Mouse (Mus musculus) CH12.LX (cell line): ENCODE data around the gene Fgfr2. TPM values are rescaled to one million over a fixed set of nuclear protein-coding genes. Genes with fewer than 3 reads are reported as not detected.
A peak's percentile ranks its signal among the peaks of the same experiment; 100 is the strongest.

Experiments used
- DNase-seq: peaks from one replicate; pipeline ENCODE4 v3.0.0-alpha.2; 2013; ENCODE audit errors: extremely low read depth
- H3K27ac ChIP-seq: 2 replicates; pipeline ENCODE4 v1.5.1; 2012; ENCODE audit warnings: low read depth, mild to moderate bottlenecking, control low read depth, moderate library complexity; ENCODE audit not compliant: insufficient read depth
- H3K27me3 ChIP-seq: replicated peaks from 2 replicates; pipeline ENCODE3; 2012; ENCODE audit warnings: inconsistent platforms
- H3K36me3 ChIP-seq, 2 experiments: replicated peaks in 1 of 2; 2 replicates each; pipeline versions ENCODE3 to v1.6.1; 2012; ENCODE audit warnings: inconsistent platforms in 1 of 2, low read length in 1 of 2, mild to moderate bottlenecking in 1 of 2, mixed read lengths in 1 of 2, moderate library complexity in 1 of 2; ENCODE audit not compliant: control insufficient read depth in 1 of 2, insufficient read depth in 1 of 2
- H3K4me1 ChIP-seq, 2 experiments: 2 replicates each; pipeline ENCODE4 v1.6.1; 2012; ENCODE audit warnings: inconsistent platforms in 1 of 2, moderate library complexity in 1 of 2; ENCODE audit not compliant: insufficient read depth in 2 of 2, control insufficient read depth in 1 of 2
- H3K4me2 ChIP-seq: 2 replicates; pipeline ENCODE4 v1.6.1; 2012; ENCODE audit warnings: low read depth, mild to moderate bottlenecking, control low read depth; ENCODE audit not compliant: poor library complexity, insufficient read depth, severe bottlenecking
- H3K4me3 ChIP-seq, 3 experiments: fragments of 150-350 bp in 1 of 3; sonication (generic) in 1 of 3; replicated peaks in 1 of 3; 2 replicates each; pipeline versions ENCODE3 to v1.5.1; 2011 to 2012; ENCODE audit warnings: low read depth in 2 of 3, low read length in 2 of 3, mild to moderate bottlenecking in 2 of 3, moderate library complexity in 2 of 3, control low read depth in 1 of 3, improper control_type of control experiment in 1 of 3, inconsistent platforms in 1 of 3, mixed read lengths in 1 of 3; ENCODE audit not compliant: poor library complexity in 1 of 3
- H3K79me2 ChIP-seq: replicated peaks from 2 replicates; pipeline ENCODE4 v1.6.1; 2012; ENCODE audit warnings: mild to moderate bottlenecking, moderate library complexity; ENCODE audit not compliant: control insufficient read depth, poor library complexity, insufficient read depth, severe bottlenecking; ENCODE audit errors: extremely low read depth
- H3K9ac ChIP-seq: 2 replicates; pipeline ENCODE4 v1.6.1; 2012; ENCODE audit warnings: low read depth, mild to moderate bottlenecking, control low read depth, moderate library complexity; ENCODE audit not compliant: insufficient read depth
- H3K9me3 ChIP-seq: replicated peaks from 2 replicates; pipeline ENCODE3; 2012; ENCODE audit warnings: low read length, inconsistent platforms, mixed read lengths
- BHLHE40 ChIP-seq: IDR thresholded peaks from 2 replicates; pipeline ENCODE4 v1.6.1; 2011; ENCODE audit warnings: mild to moderate bottlenecking, low read depth, low read length, improper control_type of control experiment
- CHD1 ChIP-seq: IDR thresholded peaks from 2 replicates; pipeline ENCODE4 v1.6.1; 2012; ENCODE audit warnings: low read depth, low read length, improper control_type of control experiment, inconsistent platforms
- GABPA ChIP-seq: IDR thresholded peaks from 2 replicates; pipeline ENCODE4 v1.6.1; 2012; ENCODE audit warnings: low read depth, low read length, improper control_type of control experiment, inconsistent platforms; ENCODE audit not compliant: insufficient replicate concordance
- HCFC1 ChIP-seq: IDR thresholded peaks from 2 replicates; pipeline ENCODE4 v1.6.1; 2012; ENCODE audit warnings: low read depth, mild to moderate bottlenecking, inconsistent platforms, low read length, improper control_type of control experiment
- IRF4 ChIP-seq: IDR thresholded peaks from 2 replicates; pipeline ENCODE4 v1.6.1; 2014; ENCODE audit warnings: low read depth, mild to moderate bottlenecking, inconsistent platforms, low read length, improper control_type of control experiment
- JUN ChIP-seq: IDR thresholded peaks from 2 replicates; pipeline ENCODE4 v1.6.1; 2011; ENCODE audit warnings: low read depth, mild to moderate bottlenecking, low read length, improper control_type of control experiment, moderate library complexity; ENCODE audit not compliant: insufficient read depth
- MAFK ChIP-seq: IDR thresholded peaks from 2 replicates; pipeline ENCODE4 v1.6.1; 2011; ENCODE audit warnings: low read length, improper control_type of control experiment; ENCODE audit not compliant: insufficient replicate concordance
- MAZ ChIP-seq: IDR thresholded peaks from 2 replicates; pipeline ENCODE4 v1.6.1; 2012; ENCODE audit warnings: low read depth, mild to moderate bottlenecking, inconsistent platforms, low read length, improper control_type of control experiment, moderate library complexity
- MYC ChIP-seq: IDR thresholded peaks from 2 replicates; pipeline ENCODE4 v1.6.1; 2011; ENCODE audit warnings: low read depth, mild to moderate bottlenecking, improper control_type of control experiment, low read length
- NELFE ChIP-seq: IDR thresholded peaks from 2 replicates; pipeline ENCODE4 v1.6.1; 2011; ENCODE audit warnings: low read depth, low read length, improper control_type of control experiment
- PAX5 ChIP-seq: IDR thresholded peaks from 2 replicates; pipeline ENCODE4 v1.6.1; 2012; ENCODE audit warnings: low read length, inconsistent platforms, mixed read lengths
- POLR2A ChIP-seq: IDR thresholded peaks from 2 replicates; pipeline ENCODE4 v1.6.1; 2011; ENCODE audit warnings: low read depth, mild to moderate bottlenecking, improper control_type of control experiment, low read length
- POLR2AphosphoS2 ChIP-seq: IDR thresholded peaks from 2 replicates; pipeline ENCODE4 v1.6.1; 2011; ENCODE audit warnings: low read depth, low read length, improper control_type of control experiment
- RCOR1 ChIP-seq: conservative IDR thresholded peaks from 2 replicates; pipeline ENCODE4 v1.6.1; 2012; ENCODE audit warnings: low read depth, mild to moderate bottlenecking, inconsistent platforms, low read length, improper control_type of control experiment
- SMC3 ChIP-seq: IDR thresholded peaks from 2 replicates; pipeline ENCODE4 v1.6.1; 2011; ENCODE audit warnings: low read depth, low read length, improper control_type of control experiment
- TBP ChIP-seq: conservative IDR thresholded peaks from 2 replicates; pipeline ENCODE4 v1.6.1; 2011; ENCODE audit warnings: low read depth, low read length, improper control_type of control experiment
- UBTF ChIP-seq: IDR thresholded peaks from 2 replicates; pipeline ENCODE4 v1.6.1; 2012; ENCODE audit warnings: low read depth, mild to moderate bottlenecking, inconsistent platforms, low read length, improper control_type of control experiment, moderate library complexity
- USF2 ChIP-seq: conservative IDR thresholded peaks from 2 replicates; pipeline ENCODE4 v1.6.1; 2011; ENCODE audit warnings: low read depth, low read length, improper control_type of control experiment
- ZC3H11A ChIP-seq: IDR thresholded peaks from 2 replicates; pipeline ENCODE4 v1.6.1; 2012; ENCODE audit warnings: low read depth, mild to moderate bottlenecking, inconsistent platforms, low read length, improper control_type of control experiment
- ZMIZ1 ChIP-seq: IDR thresholded peaks from 2 replicates; pipeline ENCODE4 v1.6.1; 2012; ENCODE audit warnings: low read depth, mild to moderate bottlenecking, inconsistent platforms, low read length, improper control_type of control experiment
- ZNF384 ChIP-seq: IDR thresholded peaks from 2 replicates; pipeline ENCODE4 v1.6.1; 2012; ENCODE audit warnings: low read depth, low read length, improper control_type of control experiment, inconsistent platforms
- dilution Hi-C: fragments of 300-500 bp; cut with MboI; formaldehyde crosslinking; loops from 2 replicates; pipeline ENCODE4 v1.14.3; 2020; ENCODE audit warnings: low sequenced_read_pairs; ENCODE audit not compliant: extremely low pct_unique_long_range_greater_than_20kb, extremely low pct_ligation_motif_present
- in situ Hi-C: fragments of 300-500 bp; cut with MboI; formaldehyde crosslinking; loops from 3 replicates; pipeline ENCODE4 v1.14.3; 2019; ENCODE audit warnings: low sequenced_read_pairs, low pct_ligation_motif_present, low pct_unique_long_range_greater_than_20kb, mixed read lengths
- polyA plus RNA-seq: library from polyadenylated mRNA; unstranded; fragments of >175 nt; gene quantifications from 2 replicates; pipeline ENCODE4 v1.2.1, GENCODE M21; 2012; ENCODE audit warnings: low read depth; ENCODE audit not compliant: insufficient read length
- total RNA-seq, 2 experiments: library from RNA; depleted of rRNA; stranded (reverse); fragments of 300-350 nt in 1 of 2; fragments of >200 nt in 1 of 2; gene quantifications; 2 replicates each; pipeline ENCODE4 v1.2.3; 2012 to 2014

Fgfr2 gene
- total and polyA plus RNA-seq, 3 experiments, result not detected

GRCm38 (mm10) chr7:132487361-132487760, 635.8 kb downstream of the Fgfr2 start:
- in situ Hi-C loops (no loop called here), dilution Hi-C loops (no loop called here)
- H3K4me3 ChIP-seq, result no peak overlapping the region
- DNase-seq, result no peak
- peaks cover 0 to 3% of the 10 kb centered on the region in 2 experiments; a peak in 1 of 4 replicates for H3K4me1 ChIP-seq
- TF ChIP-seq NELFE (no peak), SMC3 (no peak), USF2 (no peak), IRF4 (no peak), ZC3H11A (no peak), RCOR1 (no peak), POLR2AphosphoS2 (no peak), HCFC1 (no peak), GABPA (no peak), ZMIZ1 (no peak), BHLHE40 (no peak), ZNF384 (no peak), MAZ (no peak), MAFK (no peak), TBP (no peak), MYC (no peak), UBTF (no peak), POLR2A (no peak), PAX5 (no peak), CHD1 (no peak)
- H3K27ac ChIP-seq, result no peak overlapping the region
- H3K9me3 ChIP-seq, result no peaks in the 10 kb centered on the region
- no peaks in the 10 kb centered on the region for H3K79me2 ChIP-seq
- no peak overlapping the region for H3K9ac ChIP-seq
- H3K4me2 ChIP-seq, result no peak overlapping the region
- H3K27me3 ChIP-seq, result peaks cover 85% of the 10 kb centered on the region
- H3K36me3 ChIP-seq, result no peaks in the 10 kb centered on the region

DNA sequence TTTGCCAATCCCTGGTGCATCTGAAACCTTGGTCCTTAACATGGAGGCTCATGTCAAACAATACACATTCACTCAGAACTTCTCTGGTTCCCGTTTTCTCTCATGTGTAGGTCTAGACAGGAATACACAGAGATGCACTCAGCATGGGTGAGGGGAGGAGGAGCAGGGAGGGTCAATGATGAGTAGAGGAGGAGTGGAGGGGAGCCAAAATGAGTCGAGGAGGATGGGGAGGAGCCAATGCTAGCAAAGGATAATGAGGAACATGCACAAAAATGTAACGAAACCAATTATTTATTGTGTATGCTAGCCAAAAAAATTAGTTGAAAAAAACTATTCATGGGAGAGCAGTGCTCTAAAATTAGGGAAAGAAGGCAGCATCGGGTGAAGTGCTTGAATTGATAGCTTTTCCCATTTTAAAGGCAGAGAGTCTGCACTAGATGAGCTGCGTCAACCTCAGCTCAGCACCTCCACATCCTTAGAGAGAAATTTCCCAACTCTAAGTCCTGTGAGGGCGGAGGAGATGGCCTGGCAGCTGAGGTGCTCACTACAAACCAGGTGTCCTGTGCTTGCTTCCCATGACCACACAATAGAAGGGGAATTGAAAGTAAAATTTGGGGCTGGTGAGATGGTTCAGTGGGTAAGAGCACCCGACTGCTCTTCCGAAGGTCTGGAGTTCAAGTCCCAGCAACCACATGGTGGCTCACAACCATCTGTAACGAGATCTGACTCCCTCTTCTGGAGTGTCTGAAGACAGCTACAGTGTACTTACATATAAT, 636.6 kb downstream of the Fgfr2 start:
- Histone ChIP-seq H3K9ac (no peak overlapping the region), H3K79me2 (no peaks in the 10 kb centered on the region), H3K27ac (no peak overlapping the region), H3K27me3 (peaks cover 85% of the 10 kb centered on the region), H3K4me3 (no peak overlapping the region), H3K4me2 (no peak overlapping the region), H3K9me3 (no peaks in the 10 kb centered on the region), H3K36me3 (no peaks in the 10 kb centered on the region), H3K4me1 (peaks cover 0 to 3% of the 10 kb centered on the region in 2 experiments; a peak in 1 of 4 replicates)
- TF ChIP-seq TBP (peak; percentile 94), JUN (no peak)
- dilution Hi-C loops, result no loop called here
- in situ Hi-C loops, result no loop called here
- peak; percentile 39 for DNase-seq
